Mouse (Mus musculus): Measurements from ENCODE around the gene Gpr45. TPM values are rescaled to one million over a fixed set of nuclear protein-coding genes. Genes with fewer than 3 reads are reported as not detected.

Gene Gpr45
- polyA plus RNA-seq, 1 experiment, result 0.48 TPM

- Histone ChIP-seq H3K36me3 (ENCODE audit: control insufficient read depth, insufficient read depth, low read length) (peaks cover 12% of the 10 kb centered on the region), H3K27ac (ENCODE audit: insufficient read depth, low read depth, low read length) (no peak overlapping the region), H3K27me3 (ENCODE audit: control insufficient read depth, insufficient read depth, low read length) (no peaks in the 10 kb centered on the region), H3K4me1 (ENCODE audit: control insufficient read depth, insufficient read depth, insufficient read length, low read length) (no peaks in the 10 kb centered on the region), H3K4me3 (ENCODE audit: low read depth, low read length) (no peak overlapping the region)
- TF ChIP-seq CTCF (IDR thresholded peaks at IDR 0.05; ENCODE audit: extremely low read depth, insufficient read length, insufficient replicate concordance, low read depth, low read length) (no peak), POLR2A (IDR thresholded peaks at IDR 0.05; ENCODE audit: low read depth, low read length) (no peak)
- WGBS, result 76% methylated on average over 14 of the region's 14 CpGs
Measured at GRCm38 (mm10) chr1:43045204-43045982, 92.7 kb downstream of the Gpr45 start.

- Histone ChIP-seq H3K27me3 (ENCODE audit: control insufficient read depth, insufficient read depth, low read length) (no peaks in the 10 kb centered on the region), H3K4me3 (ENCODE audit: low read depth, low read length) (no peak overlapping the region), H3K4me1 (ENCODE audit: control insufficient read depth, insufficient read depth, insufficient read length, low read length) (no peaks in the 10 kb centered on the region), H3K27ac (ENCODE audit: insufficient read depth, low read depth, low read length) (no peak overlapping the region), H3K36me3 (ENCODE audit: control insufficient read depth, insufficient read depth, low read length) (peaks cover 26% of the 10 kb centered on the region)
- TF ChIP-seq CTCF (IDR thresholded peaks at IDR 0.05; ENCODE audit: extremely low read depth, insufficient read length, insufficient replicate concordance, low read depth, low read length) (no peak), POLR2A (IDR thresholded peaks at IDR 0.05; ENCODE audit: low read depth, low read length) (no peak)
- 74% methylated on average over 2 of the region's 2 CpGs for WGBS
Measured at GRCm38 (mm10) chr1:43046990-43047389, 94.3 kb downstream of the Gpr45 start.

- H3K27me3 ChIP-seq (ENCODE audit: control insufficient read depth, insufficient read depth, low read length), result no peaks in the 10 kb centered on the region
- WGBS, result 90% methylated on average over 10 of the region's 10 CpGs
- H3K4me3 ChIP-seq (ENCODE audit: low read depth, low read length), result no peak overlapping the region
- no peaks in the 10 kb centered on the region for H3K4me1 ChIP-seq (ENCODE audit: control insufficient read depth, insufficient read depth, insufficient read length, low read length)
- TF ChIP-seq POLR2A (IDR thresholded peaks at IDR 0.05; ENCODE audit: low read depth, low read length), result no peak
- TF ChIP-seq CTCF (IDR thresholded peaks at IDR 0.05; ENCODE audit: extremely low read depth, insufficient read length, insufficient replicate concordance, low read depth, low read length), result no peak
- H3K27ac ChIP-seq (ENCODE audit: insufficient read depth, low read depth, low read length), result no peak overlapping the region
- peaks cover 29% of the 10 kb centered on the region for H3K36me3 ChIP-seq (ENCODE audit: control insufficient read depth, insufficient read depth, low read length)
Measured at GRCm38 (mm10) chr1:43047811-43048210, 95.1 kb downstream of the Gpr45 start.

GRCm38 (mm10) chr1:43051903-43052302 lies 99.2 kb downstream of the Gpr45 start:
- no peak overlapping the region for H3K27ac ChIP-seq (ENCODE audit: insufficient read depth, low read depth, low read length)
- H3K4me3 ChIP-seq (ENCODE audit: low read depth, low read length), result no peak overlapping the region
- H3K36me3 ChIP-seq (ENCODE audit: control insufficient read depth, insufficient read depth, low read length), result peaks cover 59% of the 10 kb centered on the region
- TF ChIP-seq POLR2A (IDR thresholded peaks at IDR 0.05; ENCODE audit: low read depth, low read length) (no peak), CTCF (IDR thresholded peaks at IDR 0.05; ENCODE audit: extremely low read depth, insufficient read length, insufficient replicate concordance, low read depth, low read length) (no peak)
- H3K4me1 ChIP-seq (ENCODE audit: control insufficient read depth, insufficient read depth, insufficient read length, low read length), result no peaks in the 10 kb centered on the region
- no peaks in the 10 kb centered on the region for H3K27me3 ChIP-seq (ENCODE audit: control insufficient read depth, insufficient read depth, low read length)
- 91% methylated on average over 5 of the region's 5 CpGs for WGBS

- WGBS, result 72% methylated on average over 9 of the region's 9 CpGs
- Histone ChIP-seq H3K27ac (ENCODE audit: insufficient read depth, low read depth, low read length) (no peak overlapping the region), H3K4me3 (ENCODE audit: low read depth, low read length) (no peak overlapping the region), H3K36me3 (ENCODE audit: control insufficient read depth, insufficient read depth, low read length) (peaks cover 31% of the 10 kb centered on the region), H3K27me3 (ENCODE audit: control insufficient read depth, insufficient read depth, low read length) (no peaks in the 10 kb centered on the region), H3K4me1 (ENCODE audit: control insufficient read depth, insufficient read depth, insufficient read length, low read length) (no peaks in the 10 kb centered on the region)
- TF ChIP-seq POLR2A (IDR thresholded peaks at IDR 0.05; ENCODE audit: low read depth, low read length) (no peak), CTCF (IDR thresholded peaks at IDR 0.05; ENCODE audit: extremely low read depth, insufficient read length, insufficient replicate concordance, low read depth, low read length) (peak; percentile 34; the same call in 1 of the 2 replicates)
Measured at GRCm38 (mm10) chr1:43065615-43066310, 113.1 kb downstream of the Gpr45 start.

GRCm38 (mm10) chr1:43066573-43066972 lies 113.9 kb downstream of the Gpr45 start:
- no peaks in the 10 kb centered on the region for H3K27me3 ChIP-seq (ENCODE audit: control insufficient read depth, insufficient read depth, low read length)
- H3K4me3 ChIP-seq (ENCODE audit: low read depth, low read length), result no peak overlapping the region
- 90% methylated on average over 8 of the region's 8 CpGs for WGBS

GRCm38 (mm10) chr1:43067551-43067950 lies 114.9 kb downstream of the Gpr45 start:
- TF ChIP-seq CTCF (IDR thresholded peaks at IDR 0.05; ENCODE audit: extremely low read depth, insufficient read length, insufficient replicate concordance, low read depth, low read length) (no peak), POLR2A (IDR thresholded peaks at IDR 0.05; ENCODE audit: low read depth, low read length) (no peak)

More at GRCm38 (mm10) chr1:43066573-43066972, 113.9 kb downstream of the Gpr45 start:
- Histone ChIP-seq H3K4me1 (ENCODE audit: control insufficient read depth, insufficient read depth, insufficient read length, low read length) (peaks cover 3% of the 10 kb centered on the region; the same call in 1 of the 2 replicates), H3K27ac (ENCODE audit: insufficient read depth, low read depth, low read length) (no peak overlapping the region), H3K36me3 (ENCODE audit: control insufficient read depth, insufficient read depth, low read length) (peaks cover 27% of the 10 kb centered on the region)
- no peak for TF ChIP-seq CTCF (IDR thresholded peaks at IDR 0.05; ENCODE audit: extremely low read depth, insufficient read length, insufficient replicate concordance, low read depth, low read length)
- no peak for TF ChIP-seq POLR2A (IDR thresholded peaks at IDR 0.05; ENCODE audit: low read depth, low read length)

More at GRCm38 (mm10) chr1:43067551-43067950, 114.9 kb downstream of the Gpr45 start:
- Histone ChIP-seq H3K27me3 (ENCODE audit: control insufficient read depth, insufficient read depth, low read length) (no peaks in the 10 kb centered on the region), H3K27ac (ENCODE audit: insufficient read depth, low read depth, low read length) (no peak overlapping the region), H3K36me3 (ENCODE audit: control insufficient read depth, insufficient read depth, low read length) (peaks cover 21% of the 10 kb centered on the region), H3K4me1 (ENCODE audit: control insufficient read depth, insufficient read depth, insufficient read length, low read length) (peaks cover 3% of the 10 kb centered on the region; the same call in 1 of the 2 replicates), H3K4me3 (ENCODE audit: low read depth, low read length) (no peak overlapping the region)
- WGBS, result 74% methylated on average over 7 of the region's 7 CpGs
